Mouse (Mus musculus) intestine, postnatal 0 days (tissue): ENCODE measurements around the gene Zfp628. TPM values are rescaled to one million over a fixed set of nuclear protein-coding genes. Genes with fewer than 3 reads are reported as not detected.

Experiments used
- ATAC-seq: fragments of 200-750 bp; cut with Nextera tagmentation; 2 replicates; pipeline ENCODE4 v1.8.0; 2017; ENCODE audit warnings: mild to moderate bottlenecking, moderate TSS enrichment, moderate library complexity
- H3K27ac ChIP-seq: fragments of 300-500 bp; sonication (generic); 2 replicates; pipeline ENCODE4 v1.5.1; 2014; ENCODE audit warnings: mild to moderate bottlenecking, low read depth, low read length, moderate library complexity
- H3K27me3 ChIP-seq: fragments of 300-500 bp; sonication (generic); replicated peaks from 2 replicates; pipeline ENCODE4 v1.6.1; 2014; ENCODE audit warnings: low read length, mixed read lengths; ENCODE audit not compliant: control insufficient read depth, insufficient read depth
- H3K36me3 ChIP-seq: fragments of 300-500 bp; sonication (generic); 2 replicates; pipeline ENCODE4 v1.6.1; 2014; ENCODE audit warnings: mild to moderate bottlenecking, moderate library complexity; ENCODE audit not compliant: control insufficient read depth, insufficient read depth
- H3K4me1 ChIP-seq: fragments of 300-500 bp; sonication (generic); replicated peaks from 2 replicates; pipeline ENCODE4 v1.6.1; 2014; ENCODE audit warnings: antibody characterized with exemption, low read length, mixed read lengths; ENCODE audit not compliant: control insufficient read depth, insufficient read depth
- H3K4me2 ChIP-seq: fragments of 300-500 bp; sonication (generic); replicated peaks from 2 replicates; pipeline ENCODE4 v1.6.1; 2014; ENCODE audit warnings: low read depth, mild to moderate bottlenecking, moderate library complexity
- H3K4me3 ChIP-seq: fragments of 300-500 bp; sonication (generic); 2 replicates; pipeline ENCODE4 v1.5.1; 2014; ENCODE audit warnings: low read depth, low read length
- H3K9ac ChIP-seq: fragments of 300-500 bp; sonication (generic); 2 replicates; pipeline ENCODE4 v1.6.1; 2014; ENCODE audit warnings: mild to moderate bottlenecking, low read depth, low read length
- H3K9me3 ChIP-seq: fragments of 300-500 bp; sonication (generic); 2 replicates; pipeline ENCODE4 v1.6.1; 2016; ENCODE audit warnings: mixed run types; ENCODE audit not compliant: control insufficient read depth
- CTCF ChIP-seq: sonication (generic); IDR thresholded peaks from 2 replicates; pipeline ENCODE4 v1.5.1; 2016; ENCODE audit warnings: low read depth, mild to moderate bottlenecking, control low read depth, antibody characterized with exemption, moderate library complexity
- WGBS: fragments of 180-500 bp; shearing (Covaris S2); extraction: QIAGEN DNeasy Blood & Tissue Kit; methylation state at CpG from one replicate; pipeline ENCODE4 v1.1.7; 2014; 5-methylcytosine and 5-hydroxymethylcytosine counted together
- polyA plus RNA-seq: library from polyadenylated mRNA; unstranded; fragments of >200 nt; fragmentation: Nextera tagmentation; extraction: Ambion mirVana; gene quantifications from 2 replicates; pipeline ENCODE4 v1.2.1, GENCODE M21; 2015

The Zfp628 gene
- polyA plus RNA-seq, 1 experiment from 2014 or later, result 2.9 TPM

GRCm38 (mm10) chr7:4900523-4900851 lies 14.5 kb upstream of the Zfp628 start:
- TF ChIP-seq CTCF, result no peak
- no peaks in the 10 kb centered on the region for H3K9me3 ChIP-seq
- no peak overlapping the region for H3K9ac ChIP-seq
- ATAC-seq, result no peak
- 33% methylated on average over 11 of the region's 11 CpGs for WGBS
- H3K4me3 ChIP-seq, result peak overlapping the region; percentile 13
- peak overlapping the region; percentile 65 for H3K4me2 ChIP-seq
- H3K36me3 ChIP-seq, result no peaks in the 10 kb centered on the region
- H3K27ac ChIP-seq, result no peak overlapping the region
- H3K4me1 ChIP-seq, result no peaks in the 10 kb centered on the region
- no peaks in the 10 kb centered on the region for H3K27me3 ChIP-seq

DNA sequence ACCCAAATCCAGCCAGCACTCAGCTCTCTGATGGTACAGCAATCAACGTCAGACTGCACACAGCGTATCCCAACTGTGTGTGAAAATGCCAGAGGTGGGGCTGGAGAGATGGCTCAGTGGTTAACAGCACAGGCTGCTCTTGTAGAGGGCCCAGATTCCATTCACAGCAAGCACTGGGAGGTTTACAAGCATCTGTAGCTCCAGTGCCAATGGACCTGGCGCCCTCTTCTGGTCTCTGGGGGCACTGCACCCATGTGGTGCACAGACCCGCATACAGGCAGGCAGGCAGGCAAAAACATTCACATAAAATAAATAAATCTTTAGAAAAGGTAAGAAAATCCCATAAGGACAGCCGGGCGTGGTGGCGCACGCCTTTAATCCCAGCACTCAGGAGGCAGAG lies 13.8 kb upstream of the Zfp628 start:
- 60% methylated on average over 8 of the region's 8 CpGs for WGBS
- no peaks in the 10 kb centered on the region for H3K36me3 ChIP-seq
- H3K4me1 ChIP-seq, result no peaks in the 10 kb centered on the region
- no peak overlapping the region for H3K4me2 ChIP-seq
- TF ChIP-seq CTCF, result peak; percentile 75
- H3K27ac ChIP-seq, result no peak overlapping the region
- no peaks in the 10 kb centered on the region for H3K9me3 ChIP-seq
- no peaks in the 10 kb centered on the region for H3K27me3 ChIP-seq
- H3K9ac ChIP-seq, result no peak overlapping the region
- ATAC-seq, result peak; percentile 9; the same call in 1 of the 2 replicates
- H3K4me3 ChIP-seq, result no peak overlapping the region

- ATAC-seq, result no peak
- Histone ChIP-seq H3K9me3 (no peaks in the 10 kb centered on the region), H3K36me3 (no peaks in the 10 kb centered on the region), H3K4me3 (no peak overlapping the region), H3K27me3 (no peaks in the 10 kb centered on the region), H3K27ac (no peak overlapping the region), H3K4me2 (no peak overlapping the region), H3K9ac (no peak overlapping the region), H3K4me1 (no peaks in the 10 kb centered on the region)
- 77% methylated on average over 9 of the region's 9 CpGs for WGBS
- TF ChIP-seq CTCF, result no peak
These were observed 12.6 kb upstream of the Zfp628 start for GRCm38 (mm10) chr7:4902404-4902803.

DNA sequence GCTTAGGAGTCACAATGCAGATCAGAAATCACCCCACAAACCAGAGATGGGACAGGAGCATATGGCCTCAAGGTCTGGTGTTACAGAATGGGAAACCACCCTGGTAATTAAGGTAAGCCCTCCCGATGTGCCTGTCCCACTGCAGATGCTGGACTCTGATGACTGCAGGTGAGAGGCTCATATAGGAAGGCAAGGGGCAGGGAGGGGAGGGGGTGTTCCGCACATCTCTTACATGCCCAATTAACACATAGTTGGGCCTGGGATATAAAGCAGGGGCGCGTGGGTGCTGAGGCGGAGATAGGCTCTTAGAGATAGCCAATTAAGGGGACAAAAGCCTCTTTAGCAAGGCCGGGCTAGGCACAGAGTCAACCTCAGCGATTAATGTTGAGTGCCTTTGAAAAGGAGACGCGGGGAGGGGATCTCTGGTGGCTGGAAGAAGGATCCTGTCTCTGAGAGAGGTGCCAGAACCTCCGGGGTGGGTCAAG lies 8.5 kb upstream of the Zfp628 start, which contains the start of gene Gm36210:
TSS of gene Gm36210 (minus strand) at position 51 of the 485 bp plus-strand sequence.
- no peak within 1 kb of the TSS for H3K9ac ChIP-seq
- no peaks in the 10 kb centered on the region for H3K9me3 ChIP-seq
- no peak for TF ChIP-seq CTCF
- H3K36me3 ChIP-seq, result no peaks in the 10 kb centered on the region
- no peaks in the 10 kb centered on the region for H3K27me3 ChIP-seq
- H3K27ac ChIP-seq, result no peak within 1 kb of the TSS
- no peaks in the 10 kb centered on the region for H3K4me1 ChIP-seq
- ATAC-seq, result no peak
- WGBS, result 83% methylated on average over 10 of the region's 10 CpGs
- H3K4me3 ChIP-seq, result no peak within 1 kb of the TSS
- no peak within 1 kb of the TSS for H3K4me2 ChIP-seq

DNA sequence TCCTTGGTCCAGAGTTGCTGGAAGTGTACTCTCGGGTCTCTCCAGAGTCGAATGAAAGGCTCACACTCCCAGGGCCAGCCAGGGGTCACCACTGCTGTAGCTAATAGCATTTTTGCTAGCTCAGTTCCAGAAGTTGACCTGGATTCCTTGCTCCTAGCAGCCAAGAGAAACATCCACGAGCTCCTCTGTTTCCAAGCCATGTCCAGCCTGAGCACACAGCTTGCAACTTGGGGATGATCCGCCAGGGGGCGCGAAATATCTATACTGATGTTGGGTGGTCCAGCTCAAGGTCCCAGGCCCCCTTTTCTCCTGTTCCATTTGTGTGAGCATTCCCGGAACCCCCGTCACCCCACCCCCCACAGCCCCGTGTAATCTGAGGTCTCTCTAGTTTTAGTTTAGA lies 3.5 kb upstream of the Zfp628 start:
- Histone ChIP-seq H3K36me3 (no peaks in the 10 kb centered on the region), H3K4me1 (0 out of 2 replicates have a peak, but pooled peaks cover 3% of the 10 kb centered on the region), H3K27me3 (no peaks in the 10 kb centered on the region), H3K9me3 (no peaks in the 10 kb centered on the region), H3K4me3 (no peak overlapping the region), H3K27ac (no peak overlapping the region), H3K9ac (no peak overlapping the region), H3K4me2 (no peak overlapping the region)
- ATAC-seq, result no peak
- WGBS, result 35% methylated on average over 9 of the region's 9 CpGs
- peak; percentile 65 for TF ChIP-seq CTCF

DNA sequence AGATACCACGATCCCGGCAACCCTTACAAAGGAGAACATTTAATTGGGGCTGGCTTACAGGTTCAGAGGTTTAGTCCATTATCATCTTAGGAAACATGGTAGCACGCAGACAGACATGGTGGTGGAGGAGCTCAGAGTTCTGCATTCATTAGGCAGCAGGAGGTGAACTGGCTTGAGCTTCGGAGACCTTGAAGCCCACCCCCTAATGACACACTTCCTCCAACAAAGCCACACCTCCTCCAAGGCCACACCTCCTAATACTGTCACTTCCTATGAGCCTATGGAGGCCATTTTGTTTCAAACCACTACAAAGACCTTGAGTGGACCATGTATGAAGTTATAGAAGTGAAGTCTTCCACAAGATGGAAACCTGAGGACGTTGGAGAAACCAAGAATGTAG lies 2.8 kb upstream of the Zfp628 start:
- no peak overlapping the region for H3K4me2 ChIP-seq
- no peak overlapping the region for H3K27ac ChIP-seq
- ATAC-seq, result no peak
- H3K4me3 ChIP-seq, result no peak overlapping the region
- 0 out of 2 replicates have a peak, but pooled peaks cover 3% of the 10 kb centered on the region for H3K4me1 ChIP-seq
- no peak for TF ChIP-seq CTCF
- WGBS, result 66% methylated on average over 5 of the region's 5 CpGs
- H3K9ac ChIP-seq, result no peak overlapping the region
- H3K36me3 ChIP-seq, result no peaks in the 10 kb centered on the region
- H3K27me3 ChIP-seq, result no peaks in the 10 kb centered on the region
- H3K9me3 ChIP-seq, result no peaks in the 10 kb centered on the region
